Mouse (Mus musculus): ENCODE results near the gene Mtch2.
A peak's percentile ranks its signal among the peaks of the same experiment; 100 is the strongest.
"Not testable (repeated sequence)": the region's sequence is repeated elsewhere in the genome, so short reads cannot be mapped to it uniquely, and the experiment has no call there.

Gene Mtch2

DNA sequence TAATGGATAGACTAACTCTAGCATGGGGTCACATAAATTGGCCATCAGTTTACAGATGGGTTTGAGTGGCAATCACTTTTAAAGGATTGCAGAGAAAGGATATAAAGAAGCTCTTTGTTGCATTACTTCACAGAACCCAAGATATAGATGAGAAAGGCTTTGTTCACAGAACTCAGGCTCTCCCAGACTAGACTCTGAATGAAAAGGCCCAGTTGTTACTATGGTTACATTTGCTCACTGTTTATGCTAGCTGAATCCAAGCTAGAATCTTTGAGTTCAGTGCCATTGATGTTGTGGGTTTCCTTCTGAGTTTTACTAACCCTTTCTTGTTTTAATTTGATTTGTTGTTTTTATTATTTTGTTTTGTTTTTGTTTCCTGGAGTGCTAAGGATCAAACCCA is 17.2 kb downstream of the Mtch2 start:
- no peak for DNase-seq (ENCODE audit: low read depth)

DNA sequence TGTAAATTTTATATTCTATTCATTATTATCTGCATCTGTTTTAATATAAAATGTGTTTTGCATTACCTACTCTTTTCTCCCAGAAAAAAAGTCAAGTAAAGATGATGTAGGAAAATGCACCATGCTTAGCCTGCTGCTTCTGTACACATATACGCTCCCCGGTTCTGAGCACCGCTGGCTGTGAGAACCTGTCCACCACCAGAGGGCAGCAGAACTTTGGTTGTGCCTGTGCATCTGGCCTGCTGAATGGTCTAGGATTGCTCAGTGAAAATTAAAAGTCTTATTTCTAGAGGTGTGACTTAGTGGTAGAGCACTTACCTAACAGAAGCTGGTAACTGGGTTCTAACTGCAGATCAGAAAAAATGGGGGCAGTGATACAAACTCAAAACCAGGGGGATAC is 19.6 kb downstream of the Mtch2 start:
- peak; percentile 77 for DNase-seq (ENCODE audit: low read depth)

DNA sequence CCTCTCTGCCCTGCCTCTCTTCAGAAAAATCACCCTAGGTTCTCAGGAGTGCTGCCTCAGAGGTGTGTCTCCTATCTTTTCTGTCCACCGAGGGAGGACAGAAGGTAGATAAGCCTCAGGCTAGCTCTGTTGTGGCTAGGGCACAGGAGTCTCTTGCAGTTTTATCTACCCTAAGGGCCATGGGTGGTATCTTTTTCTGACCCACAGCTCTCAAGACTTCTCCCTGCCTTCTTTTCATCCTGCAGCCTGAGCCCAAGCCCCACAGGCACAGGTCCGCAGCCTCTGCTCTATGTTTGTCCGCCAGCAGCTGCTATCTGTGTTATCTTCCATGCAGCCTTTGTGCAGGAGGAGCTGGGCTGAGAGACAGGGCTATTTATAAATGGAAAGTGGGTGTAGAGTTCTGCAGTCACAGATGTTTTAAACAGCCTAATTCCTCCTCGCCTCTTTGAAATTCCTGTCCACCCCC is 23.2 kb downstream of the Mtch2 start:
- DNase-seq (ENCODE audit: low read depth): no peak

DNA sequence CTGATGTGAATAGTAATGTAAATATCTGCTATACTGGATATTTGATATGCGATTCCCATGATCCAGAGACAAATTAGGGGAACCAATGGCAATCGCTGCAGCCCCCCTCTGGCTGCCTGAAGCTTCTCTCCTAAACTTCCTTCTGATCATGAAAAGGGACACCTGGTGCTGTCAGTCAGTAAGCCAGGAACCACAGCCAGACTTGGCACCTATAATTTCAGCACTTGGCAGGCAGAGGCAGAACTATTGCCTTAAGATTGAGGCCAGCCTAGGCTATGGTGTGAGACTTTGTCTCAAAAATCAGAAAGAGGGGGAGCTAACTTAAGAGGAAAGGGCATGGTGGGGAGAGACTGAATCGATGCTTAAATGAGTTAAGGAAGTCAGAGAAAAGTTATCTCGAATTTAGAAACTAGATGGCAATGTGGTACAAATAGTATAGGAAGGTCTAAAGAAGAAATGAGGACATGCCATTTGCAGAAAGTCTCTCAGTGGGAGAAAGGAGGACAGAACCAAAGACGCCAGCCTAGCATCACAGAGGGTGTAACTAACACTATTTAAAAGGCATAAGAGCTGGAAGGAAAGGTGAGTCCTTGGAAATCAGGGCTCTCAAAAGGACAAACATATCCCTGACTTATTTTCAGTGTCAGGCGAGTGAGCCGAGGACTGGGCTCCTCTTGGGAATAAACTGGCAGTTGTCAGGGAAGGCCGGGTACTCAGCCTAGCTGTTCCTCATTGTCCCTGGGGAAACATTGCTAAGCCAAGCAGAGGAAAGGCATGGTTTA is 24.4 kb downstream of the Mtch2 start:
- no peak for DNase-seq (ENCODE audit: low read depth)

DNA sequence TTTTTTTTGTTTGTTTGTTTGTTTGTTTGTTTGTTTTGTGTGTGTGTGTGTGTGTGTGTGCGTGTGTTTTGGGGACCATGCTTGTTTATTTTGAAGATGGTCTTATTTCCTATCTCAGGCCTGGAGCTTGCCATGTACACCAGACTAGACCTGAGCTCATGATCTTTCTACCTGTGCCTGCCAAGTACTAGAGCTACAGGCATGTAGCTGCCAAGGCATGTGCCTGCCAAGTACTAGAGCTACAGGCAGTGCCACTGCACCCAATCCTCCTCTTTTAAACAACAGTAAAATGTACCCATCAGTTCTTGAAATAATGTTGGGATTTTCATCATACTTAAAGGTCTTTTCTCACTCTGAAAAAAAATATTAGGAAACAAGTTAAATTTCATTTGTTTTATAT is 27.1 kb downstream of the Mtch2 start:
- no peak for DNase-seq (ENCODE audit: low read depth)

DNA sequence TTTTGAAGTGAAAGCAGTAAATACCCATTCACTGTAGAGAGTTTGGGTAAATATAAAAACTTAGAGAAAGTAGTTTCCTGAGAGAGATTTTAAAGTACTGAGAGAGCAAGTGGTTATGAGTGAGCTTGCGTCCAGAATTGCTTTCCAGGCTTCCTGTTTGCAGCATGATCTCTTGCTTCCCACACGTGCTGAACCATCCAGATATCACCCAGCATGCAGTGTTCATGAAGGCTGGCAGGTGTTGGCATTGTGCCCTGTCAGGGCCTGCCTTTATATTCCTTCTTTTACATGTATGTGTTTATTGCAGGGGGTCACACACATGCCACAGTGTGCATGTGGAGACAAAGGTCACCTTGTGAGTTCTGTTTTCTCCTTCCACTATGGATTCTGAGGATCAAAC is 28.3 kb downstream of the Mtch2 start:
- DNase-seq (ENCODE audit: low read depth): no peak

GRCm38 (mm10) chr2:90877584-90878259 is 30.8 kb downstream of the Mtch2 start:
- no peak for DNase-seq (ENCODE audit: low read depth)

- no peak for DNase-seq (ENCODE audit: low read depth)
These were observed 32.5 kb downstream of the Mtch2 start for GRCm38 (mm10) chr2:90879419-90879818.

DNA sequence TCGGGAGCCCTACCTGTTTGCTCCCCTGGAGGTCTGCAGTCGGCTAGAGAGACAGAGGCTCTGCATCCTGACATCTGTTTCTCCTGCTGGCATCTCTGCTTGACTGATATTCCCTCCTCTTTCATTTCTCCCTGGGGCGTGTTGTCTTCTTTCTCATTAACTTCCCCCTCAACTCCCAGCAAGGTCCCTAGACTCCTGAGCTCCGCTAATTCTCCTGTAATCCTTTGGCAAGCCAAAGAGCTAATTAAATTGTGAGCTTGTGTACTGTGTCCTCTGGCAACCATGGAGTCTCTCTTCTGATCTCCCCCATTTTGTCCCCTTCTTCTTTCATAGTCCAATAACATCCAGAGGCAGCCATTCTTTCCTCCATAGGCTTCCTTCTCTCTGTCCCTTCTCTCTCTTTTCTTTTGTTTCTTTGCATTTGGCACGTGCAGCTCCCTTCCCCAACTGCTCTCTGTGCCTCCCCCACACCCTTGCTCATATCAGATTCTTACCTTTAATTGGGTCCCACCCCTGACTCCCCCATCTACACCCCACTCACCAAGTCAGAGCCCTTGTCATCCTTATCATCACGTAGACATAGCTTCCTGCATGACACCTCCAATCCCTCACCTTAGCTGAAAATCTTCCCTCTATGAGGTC is 33.3 kb downstream of the Mtch2 start:
- no peak for DNase-seq (ENCODE audit: low read depth)

DNA sequence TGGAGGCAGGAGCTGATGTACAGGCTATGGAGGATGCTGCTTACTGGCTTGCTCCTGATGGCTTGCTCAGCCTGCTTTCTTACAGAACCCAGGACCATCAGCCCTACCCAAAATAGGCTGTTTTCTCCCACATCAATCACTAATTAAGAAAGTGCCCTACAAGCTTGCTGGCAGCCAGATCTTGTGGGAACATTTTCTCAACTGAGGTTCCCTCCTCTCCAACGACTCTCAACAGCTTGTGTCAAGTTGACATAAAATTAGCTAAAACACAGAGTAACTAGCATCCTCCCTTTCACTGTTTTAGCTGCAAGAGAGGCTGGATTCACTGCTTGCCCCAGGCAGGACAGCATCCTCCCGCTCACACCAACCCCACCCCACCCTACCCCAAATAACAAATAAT is 34.9 kb downstream of the Mtch2 start:
- no peak for DNase-seq (ENCODE audit: low read depth)

- DNase-seq (ENCODE audit: low read depth): no peak
These were observed 38.5 kb downstream of the Mtch2 start, which contains the start of gene C1qtnf4 for GRCm38 (mm10) chr2:90885218-90886041. Gene C1qtnf4, plus strand, starts transcription at chr2:90885860.

- no peak for DNase-seq (ENCODE audit: low read depth)
These were observed 39.5 kb downstream of the Mtch2 start for GRCm38 (mm10) chr2:90886436-90886835.

DNA sequence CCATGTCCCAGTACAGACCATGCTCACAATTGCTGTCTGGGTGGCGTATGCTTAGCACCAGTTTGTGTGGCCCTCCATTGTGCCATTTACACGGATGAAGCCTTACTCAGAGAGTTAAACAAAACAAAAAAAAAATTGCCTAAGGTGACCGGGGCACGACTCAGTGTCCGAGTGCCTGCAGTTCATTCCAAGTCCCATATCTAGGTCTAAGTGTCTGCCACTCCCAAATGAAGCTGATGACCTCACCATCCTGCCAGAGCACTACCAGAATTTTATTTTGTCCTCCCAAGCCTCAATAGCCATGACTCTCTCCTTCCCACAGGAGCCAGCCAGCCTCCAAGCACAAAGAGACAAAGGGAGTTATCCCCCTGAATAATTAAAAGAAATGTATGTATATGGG is 40.7 kb downstream of the Mtch2 start:
- no peak for DNase-seq (ENCODE audit: low read depth)

DNA sequence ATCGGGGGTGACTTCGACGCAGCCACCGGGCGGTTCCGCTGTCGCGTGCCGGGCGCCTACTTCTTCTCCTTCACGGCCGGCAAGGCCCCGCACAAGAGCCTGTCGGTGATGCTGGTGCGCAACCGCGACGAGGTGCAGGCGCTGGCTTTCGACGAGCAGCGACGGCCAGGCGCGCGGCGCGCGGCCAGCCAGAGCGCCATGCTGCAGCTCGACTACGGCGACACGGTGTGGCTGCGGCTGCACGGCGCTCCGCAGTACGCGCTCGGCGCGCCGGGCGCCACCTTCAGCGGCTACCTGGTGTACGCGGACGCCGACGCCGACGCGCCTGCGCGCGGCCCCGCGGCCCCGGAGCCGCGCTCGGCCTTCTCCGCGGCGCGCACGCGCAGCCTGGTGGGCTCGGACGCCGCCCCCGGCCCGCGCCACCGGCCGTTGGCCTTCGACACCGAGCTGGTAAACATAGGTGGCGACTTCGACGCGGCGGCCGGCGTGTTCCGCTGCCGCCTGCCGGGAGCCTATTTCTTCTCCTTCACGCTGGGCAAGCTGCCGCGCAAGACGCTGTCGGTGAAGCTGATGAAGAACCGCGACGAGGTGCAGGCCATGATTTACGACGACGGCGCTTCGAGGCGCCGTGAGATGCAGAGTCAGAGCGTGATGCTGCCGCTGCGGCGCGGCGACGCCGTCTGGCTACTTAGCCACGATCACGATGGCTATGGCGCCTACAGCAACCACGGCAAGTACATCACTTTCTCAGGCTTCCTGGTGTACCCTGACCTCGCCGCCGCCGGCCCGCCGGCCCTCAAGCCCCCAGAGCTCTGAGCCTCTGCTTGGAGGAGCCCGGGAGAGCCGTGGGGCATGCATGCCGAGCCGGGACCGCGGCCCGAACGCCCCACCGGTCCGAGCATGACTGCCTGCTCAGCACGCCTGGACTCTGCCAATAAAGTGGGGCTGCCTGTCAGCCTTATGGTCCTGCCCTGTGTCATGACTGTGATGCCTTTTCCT is 42.9 kb downstream of the Mtch2 start:
- DNase-seq (ENCODE audit: low read depth): peak; percentile 73

DNA sequence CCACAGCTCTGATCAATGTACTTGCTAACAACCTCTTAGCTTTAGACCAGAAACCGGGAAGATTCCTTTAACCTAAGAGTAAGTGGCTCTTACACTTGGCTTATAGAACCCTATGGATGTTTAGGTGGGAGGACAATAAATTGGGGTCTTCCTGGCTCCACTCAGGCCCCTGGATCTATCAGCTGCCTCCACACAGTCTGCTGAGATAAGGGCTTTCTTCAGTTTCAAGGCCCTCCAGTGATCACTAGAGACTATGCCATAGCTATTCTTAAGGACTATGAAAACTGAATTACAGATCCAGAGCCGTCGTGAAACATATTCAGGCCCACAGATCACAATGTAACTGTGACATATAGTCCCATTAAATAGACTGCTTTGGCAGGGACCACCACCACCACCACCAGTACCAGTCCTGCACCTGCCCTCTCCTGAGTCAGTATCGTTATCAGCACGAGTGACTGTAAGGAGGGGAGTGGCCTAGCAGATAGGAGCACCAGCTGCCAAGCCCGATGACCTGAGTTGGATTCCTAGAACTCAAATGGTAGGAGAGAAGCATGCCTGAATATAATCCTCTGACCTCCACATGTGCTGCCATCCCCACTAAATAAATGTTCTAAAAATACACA is 46.8 kb downstream of the Mtch2 start:
- DNase-seq (ENCODE audit: low read depth): no peak

DNA sequence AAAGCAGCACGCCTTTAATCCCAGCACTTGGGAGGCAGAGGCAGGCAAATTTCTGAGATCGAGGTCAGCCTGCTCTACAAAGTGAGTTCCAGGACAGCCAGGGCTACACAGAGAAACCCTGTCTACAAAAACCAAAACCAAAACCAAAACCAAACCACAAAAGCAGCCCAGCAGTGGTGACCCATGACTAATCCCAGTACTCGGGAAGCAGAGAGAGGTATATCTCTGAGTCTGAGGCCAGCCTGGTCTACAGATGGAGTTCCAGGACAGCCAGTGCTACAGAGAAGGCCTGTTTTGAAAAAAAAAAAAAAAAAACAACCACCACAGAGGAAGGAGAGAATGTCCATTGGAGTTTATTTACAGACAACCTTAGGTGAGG is 47.3 kb downstream of the Mtch2 start:
- DNase-seq (ENCODE audit: low read depth): not testable (repeated sequence)

DNA sequence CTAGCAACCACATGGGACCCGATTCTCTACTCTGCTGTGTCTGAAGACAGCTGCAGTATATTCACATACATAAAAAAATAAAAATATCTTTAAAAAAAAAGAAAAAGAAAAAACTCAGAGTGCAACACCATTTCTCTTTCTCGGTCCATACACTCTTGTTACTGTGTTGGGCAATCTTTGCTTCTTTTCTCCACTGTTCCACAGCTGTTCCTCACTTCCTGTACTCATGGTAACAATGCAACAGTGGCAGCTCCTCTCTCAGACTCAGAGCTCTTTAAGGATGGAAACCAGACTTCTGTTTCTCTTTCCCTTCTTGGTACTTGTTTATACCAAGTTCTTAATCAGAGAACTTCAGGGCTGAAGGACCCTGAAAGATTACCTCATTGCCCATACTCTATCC is 56.4 kb downstream of the Mtch2 start:
- peak; percentile 48 for DNase-seq (ENCODE audit: low read depth)

- DNase-seq (ENCODE audit: low read depth): peak; percentile 96
These were observed 57.3 kb downstream of the Mtch2 start, which contains the start of the genes Kbtbd4 and Ndufs3 for GRCm38 (mm10) chr2:90904076-90904855. Gene Kbtbd4, plus strand, starts transcription at chr2:90904740. Gene Ndufs3, minus strand, starts transcription at chr2:90904827.

- no peak for DNase-seq (ENCODE audit: low read depth)
These were observed 57.9 kb downstream of the Mtch2 start for GRCm38 (mm10) chr2:90904856-90905224.

GRCm38 (mm10) chr2:90906721-90907120 is 59.8 kb downstream of the Mtch2 start:
- no peak for DNase-seq (ENCODE audit: low read depth)

Data from induced T-regulatory cell, adult 2 months (primary cell).